Mouse (Mus musculus) liver, embryonic 14.5 days (tissue): Measurements from ENCODE around the gene Sh3bp4. TPM values are rescaled to one million over a fixed set of nuclear protein-coding genes. Genes with fewer than 3 reads are reported as not detected.

ENCODE experiments used
- ATAC-seq: fragments of 200-750 bp; cut with Nextera tagmentation; 2 replicates; pipeline ENCODE4 v1.8.0; 2017; ENCODE audit warnings: moderate number of reproducible peaks, mild to moderate bottlenecking, moderate library complexity; ENCODE audit not compliant: insufficient read depth
- DNase-seq, 3 experiments: peaks; one replicate each; pipeline ENCODE4 v3.0.0-alpha.2; 2012 to 2013; ENCODE audit warnings: low read depth in 3 of 3, low spot score in 3 of 3
- H3K27ac ChIP-seq: fragments of 300-500 bp; sonication (generic); 2 replicates; pipeline ENCODE4 v1.5.1; 2014; ENCODE audit warnings: moderate library complexity, mild to moderate bottlenecking, control low read depth, inconsistent platforms
- H3K27me3 ChIP-seq: fragments of 300-500 bp; sonication (generic); 2 replicates; pipeline ENCODE4 v1.6.1; 2014; ENCODE audit warnings: mild to moderate bottlenecking, low read length, moderate library complexity; ENCODE audit not compliant: control insufficient read depth, insufficient read depth
- H3K36me3 ChIP-seq: fragments of 300-500 bp; sonication (generic); replicated peaks from 2 replicates; pipeline ENCODE4 v1.6.1; 2014; ENCODE audit warnings: low read depth; ENCODE audit not compliant: control insufficient read depth, insufficient read depth
- H3K4me1 ChIP-seq, 2 experiments: fragments of 200-500 bp in 1 of 2; fragments of 300-500 bp in 1 of 2; sonication (generic) in 1 of 2; replicated peaks; 2 replicates each; pipeline ENCODE4 v1.6.1; 2012 to 2014; ENCODE audit warnings: antibody characterized with exemption in 1 of 2, inconsistent platforms in 1 of 2, low read length in 1 of 2; ENCODE audit not compliant: control insufficient read depth in 2 of 2, insufficient read depth in 2 of 2
- H3K4me2 ChIP-seq: fragments of 300-500 bp; sonication (generic); 2 replicates; pipeline ENCODE4 v1.6.1; 2014; ENCODE audit warnings: low read depth, mild to moderate bottlenecking, control low read depth, moderate library complexity
- H3K4me3 ChIP-seq, 2 experiments: fragments of 200-500 bp in 1 of 2; fragments of 300-500 bp in 1 of 2; sonication (generic) in 1 of 2; 2 replicates each; pipeline ENCODE4 v1.5.1; 2012 to 2014; ENCODE audit warnings: low read depth in 2 of 2, low read length in 2 of 2, mild to moderate bottlenecking in 2 of 2, control low read depth in 1 of 2, inconsistent platforms in 1 of 2, moderate library complexity in 1 of 2; ENCODE audit not compliant: insufficient read depth in 1 of 2
- H3K9ac ChIP-seq: fragments of 300-500 bp; sonication (generic); replicated peaks from 2 replicates; pipeline ENCODE4 v1.6.1; 2014; ENCODE audit warnings: mild to moderate bottlenecking, control low read depth, moderate library complexity
- H3K9me3 ChIP-seq: fragments of 300-500 bp; sonication (generic); 2 replicates; pipeline ENCODE4 v1.6.1; 2016; ENCODE audit warnings: low read length, mixed read lengths; ENCODE audit not compliant: control insufficient read depth
- CTCF ChIP-seq: IDR thresholded peaks from 2 replicates; pipeline ENCODE4 v1.5.1; 2016; ENCODE audit warnings: antibody characterized with exemption, low read depth, control low read depth
- EP300 ChIP-seq: IDR thresholded peaks from 2 replicates; pipeline ENCODE4 v1.6.1; 2016; ENCODE audit warnings: antibody characterized with exemption, low read depth
- WGBS: fragments of 180-500 bp; shearing (Covaris S2); extraction: QIAGEN DNeasy Blood & Tissue Kit; methylation state at CpG from one replicate; pipeline ENCODE4 v1.1.7; 2014; ENCODE audit not compliant: insufficient replicate concordance; 5-methylcytosine and 5-hydroxymethylcytosine counted together
- polyA plus RNA-seq, 2 experiments: library from polyadenylated mRNA; depleted of rRNA in 1 of 2; stranded (reverse) in 1 of 2; unstranded in 1 of 2; fragments of >200 nt; fragmentation: Nextera tagmentation in 1 of 2; extraction: Ambion mirVana in 1 of 2; gene quantifications; 2 replicates each; pipeline versions ENCODE4 v1.2.1 to v1.2.3; 2012 to 2014

The Sh3bp4 gene
- polyA plus RNA-seq, 2 experiments = 0.51 to 0.63 TPM

- H3K27me3 ChIP-seq = no peaks in the 10 kb centered on the region
- H3K4me3 ChIP-seq = no peak overlapping the region
- no peak overlapping the region for H3K4me2 ChIP-seq
- WGBS = 66% methylated on average over 11 of the region's 11 CpGs
- no peak overlapping the region for H3K9ac ChIP-seq
- ATAC-seq (no peak), DNase-seq (no peak)
- H3K36me3 ChIP-seq = no peaks in the 10 kb centered on the region
- H3K27ac ChIP-seq = no peak overlapping the region
- TF ChIP-seq EP300 = no peak
- TF ChIP-seq CTCF = no peak
- no peaks in the 10 kb centered on the region for H3K9me3 ChIP-seq
- H3K4me1 ChIP-seq = peaks cover 0 to 2% of the 10 kb centered on the region in 2 experiments; a peak in 1 of 4 replicates
These were observed 40.9 kb upstream of the Sh3bp4 start for GRCm38 (mm10) chr1:89029136-89029927.

GRCm38 (mm10) chr1:89033661-89034060, 36.6 kb upstream of the Sh3bp4 start:
- TF ChIP-seq EP300 (no peak), CTCF (no peak)
- no peak overlapping the region for H3K4me3 ChIP-seq
- no peak overlapping the region for H3K27ac ChIP-seq
- H3K27me3 ChIP-seq = no peaks in the 10 kb centered on the region
- no peaks in the 10 kb centered on the region for H3K36me3 ChIP-seq
- DNase-seq (no peak), ATAC-seq (no peak)
- WGBS = 62% methylated on average over 8 of the region's 8 CpGs
- H3K4me1 ChIP-seq = no peaks in the 10 kb centered on the region
- no peak overlapping the region for H3K9ac ChIP-seq
- no peak overlapping the region for H3K4me2 ChIP-seq
- H3K9me3 ChIP-seq = no peaks in the 10 kb centered on the region

- no peak for DNase-seq
- H3K36me3 ChIP-seq = no peaks in the 10 kb centered on the region
- no peaks in the 10 kb centered on the region for H3K27me3 ChIP-seq
These were observed 36.2 kb upstream of the Sh3bp4 start for GRCm38 (mm10) chr1:89034061-89034460.

GRCm38 (mm10) chr1:89035115-89035514, 35.1 kb upstream of the Sh3bp4 start:
- H3K4me1 ChIP-seq = no peaks in the 10 kb centered on the region
- H3K4me3 ChIP-seq = no peak overlapping the region
- DNase-seq (no peak), ATAC-seq (no peak)
- no peak overlapping the region for H3K9ac ChIP-seq
- H3K27me3 ChIP-seq = no peaks in the 10 kb centered on the region
- H3K27ac ChIP-seq = no peak overlapping the region
- 57% methylated on average over 5 of the region's 5 CpGs for WGBS
- H3K4me2 ChIP-seq = no peak overlapping the region
- no peaks in the 10 kb centered on the region for H3K36me3 ChIP-seq
- no peak for TF ChIP-seq CTCF
- TF ChIP-seq EP300 = no peak
- no peaks in the 10 kb centered on the region for H3K9me3 ChIP-seq

More at GRCm38 (mm10) chr1:89034061-89034460, 36.2 kb upstream of the Sh3bp4 start:
- TF ChIP-seq EP300 (no peak), CTCF (no peak)
- Histone ChIP-seq H3K9me3 (no peaks in the 10 kb centered on the region), H3K27ac (no peak overlapping the region), H3K4me2 (no peak overlapping the region), H3K4me3 (no peak overlapping the region), H3K4me1 (no peaks in the 10 kb centered on the region), H3K9ac (no peak overlapping the region)
- ATAC-seq = no peak
- WGBS = 56% methylated on average over 4 of the region's 4 CpGs

GRCm38 (mm10) chr1:89039836-89040235, 30.4 kb upstream of the Sh3bp4 start:
- no peaks in the 10 kb centered on the region for H3K27me3 ChIP-seq
- no peak for ATAC-seq
- no peaks in the 10 kb centered on the region for H3K4me1 ChIP-seq
- no peaks in the 10 kb centered on the region for H3K9me3 ChIP-seq
- no peak for TF ChIP-seq EP300
- TF ChIP-seq CTCF = no peak
- DNase-seq = no peak
- WGBS = 50% methylated on average over 2 of the region's 2 CpGs
- H3K4me3 ChIP-seq = no peak overlapping the region
- no peak overlapping the region for H3K27ac ChIP-seq
- H3K9ac ChIP-seq = no peak overlapping the region
- H3K36me3 ChIP-seq = no peaks in the 10 kb centered on the region
- H3K4me2 ChIP-seq = no peak overlapping the region
